Mouse (Mus musculus) liver, adult 2 months (tissue): ENCODE measurements around the gene Isl2. TPM values are rescaled to one million over a fixed set of nuclear protein-coding genes. Genes with fewer than 3 reads are reported as not detected.
A peak's percentile ranks its signal among the peaks of the same experiment; 100 is the strongest.

Experiments
- DNase-seq: peaks from one replicate; pipeline ENCODE4 v3.0.0-alpha.2; 2011; ENCODE audit warnings: low read depth, low spot score; ENCODE audit errors: extremely low read depth
- H3K27ac ChIP-seq: fragments of 200-500 bp; replicated peaks from 2 replicates; pipeline ENCODE4 v1.5.1; 2012; ENCODE audit warnings: low read depth, mild to moderate bottlenecking, control low read depth, inconsistent platforms, low read length; ENCODE audit not compliant: insufficient read depth
- H3K27me3 ChIP-seq: fragments of 200-500 bp; 2 replicates; pipeline ENCODE4 v1.6.1; 2012; ENCODE audit warnings: mild to moderate bottlenecking, moderate library complexity, low read length, inconsistent platforms; ENCODE audit not compliant: control insufficient read depth, insufficient read depth
- H3K36me3 ChIP-seq: fragments of 200-500 bp; 2 replicates; pipeline ENCODE4 v1.6.1; 2012; ENCODE audit warnings: low read length, inconsistent platforms; ENCODE audit not compliant: control insufficient read depth, insufficient read depth
- H3K4me1 ChIP-seq: fragments of 200-500 bp; 2 replicates; pipeline ENCODE4 v1.6.1; 2011; ENCODE audit warnings: low read length; ENCODE audit not compliant: control insufficient read depth, insufficient read depth
- H3K4me3 ChIP-seq: fragments of 200-500 bp; 2 replicates; pipeline ENCODE4 v1.5.1; 2011; ENCODE audit warnings: low read depth, mild to moderate bottlenecking, control low read depth, low read length, moderate library complexity; ENCODE audit not compliant: insufficient read depth
- H3K79me2 ChIP-seq: fragments of 200-500 bp; 2 replicates; pipeline ENCODE4 v1.6.1; 2012; ENCODE audit warnings: inconsistent platforms, mild to moderate bottlenecking, low read length, moderate library complexity; ENCODE audit not compliant: control insufficient read depth, insufficient read depth
- H3K9ac ChIP-seq: fragments of 200-500 bp; 2 replicates; pipeline ENCODE4 v1.6.1; 2012; ENCODE audit warnings: low read depth, mild to moderate bottlenecking, control low read depth, inconsistent platforms, low read length
- CTCF ChIP-seq: fragments of 200-500 bp; IDR thresholded peaks from 2 replicates; pipeline ENCODE4 v1.5.1; 2011; ENCODE audit warnings: low read depth, low read length, control low read depth
- POLR2A ChIP-seq: fragments of 200-500 bp; IDR thresholded peaks from 2 replicates; pipeline ENCODE4 v1.6.1; 2011; ENCODE audit warnings: low read length, control low read depth; ENCODE audit not compliant: insufficient read depth; ENCODE audit errors: extremely low read depth
- WGBS: fragments of 180-500 bp; shearing (Covaris S2); methylation state at CpG from one replicate; pipeline ENCODE4 v1.1.7; 2018; 5-methylcytosine and 5-hydroxymethylcytosine counted together
- polyA plus RNA-seq: library from polyadenylated mRNA; depleted of rRNA; stranded (reverse); fragments of >200 nt; gene quantifications from 2 replicates; pipeline ENCODE4 v1.2.3, GENCODE M21; 2012
- total RNA-seq: library from RNA; depleted of rRNA; stranded (reverse); fragments of >200 nt; gene quantifications from 2 replicates; pipeline ENCODE4 v1.2.3, GENCODE M21; 2014

Isl2 gene
- total and polyA plus RNA-seq, 2 experiments = not detected

DNA sequence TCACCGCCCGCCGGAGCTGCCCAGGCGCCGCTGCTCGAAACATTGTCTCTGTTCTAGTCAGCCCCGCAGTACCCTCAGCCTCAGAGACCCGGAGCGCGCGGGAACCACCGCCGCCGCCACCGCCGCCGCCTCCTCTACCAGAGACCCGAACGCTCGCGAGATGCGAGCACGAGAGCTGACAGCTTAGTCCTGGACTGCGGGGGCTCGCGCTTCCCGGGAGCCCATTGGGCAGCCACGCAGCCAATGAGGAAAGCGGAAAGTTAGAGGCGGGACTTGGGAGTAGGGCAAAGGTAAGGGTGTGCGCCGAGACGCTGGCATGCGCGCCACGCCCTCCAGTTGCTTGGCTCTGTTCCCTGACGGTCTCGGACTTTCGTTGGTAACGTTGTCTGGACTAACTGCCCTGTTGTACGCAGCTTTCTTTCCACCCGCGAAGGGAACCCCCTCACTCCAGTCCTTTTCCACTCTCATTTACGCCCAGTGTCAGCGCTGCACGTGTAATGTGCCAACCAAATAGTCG is 26.4 kb upstream of the Isl2 start, which contains the start of gene Etfa:
Gene Etfa (minus strand): TSS at position 217 of the 517 bp plus-strand sequence.
- H3K79me2 ChIP-seq = peaks cover 5% of the 10 kb centered on the region
- peak within 1 kb of the TSS; percentile 93 for H3K4me3 ChIP-seq
- H3K27ac ChIP-seq = peak within 1 kb of the TSS; percentile 98
- peak within 1 kb of the TSS; percentile 89 for H3K9ac ChIP-seq
- under 1% methylated on average over 47 of the region's 47 CpGs for WGBS
- H3K36me3 ChIP-seq = no peaks in the 10 kb centered on the region
- H3K4me1 ChIP-seq = peaks cover 11% of the 10 kb centered on the region; the same call in 1 of the 2 replicates
- H3K27me3 ChIP-seq = no peaks in the 10 kb centered on the region
- TF ChIP-seq POLR2A = peak; percentile 59; the same call in 1 of the 2 replicates
- TF ChIP-seq CTCF = no peak
- peak; percentile 94 for DNase-seq

DNA sequence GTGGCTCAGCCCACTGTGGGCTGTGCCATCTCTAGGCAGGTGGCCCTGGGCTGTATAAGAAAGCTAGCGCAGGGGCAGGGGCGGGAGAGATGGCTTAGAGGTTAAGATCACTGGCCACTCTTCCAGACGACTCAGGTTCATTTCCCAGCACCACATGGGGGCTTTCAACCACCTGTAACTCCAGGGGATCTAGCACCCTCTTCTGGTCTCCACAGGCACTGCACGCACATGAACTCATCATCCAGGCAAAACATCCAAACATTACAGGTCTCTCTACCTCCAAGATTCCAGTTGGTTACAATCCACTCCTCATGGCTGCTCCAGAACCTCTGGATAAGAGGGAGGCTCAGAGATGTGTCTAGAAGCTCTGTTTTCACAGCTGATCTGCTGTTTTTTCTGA is 12.8 kb upstream of the Isl2 start:
- TF ChIP-seq CTCF = peak; percentile 78
- TF ChIP-seq POLR2A = no peak
- Histone ChIP-seq H3K9ac (no peak overlapping the region), H3K79me2 (no peaks in the 10 kb centered on the region), H3K4me1 (no peaks in the 10 kb centered on the region), H3K27ac (no peak overlapping the region), H3K4me3 (no peak overlapping the region), H3K36me3 (no peaks in the 10 kb centered on the region), H3K27me3 (no peaks in the 10 kb centered on the region)
- no peak for DNase-seq
- 74% methylated on average over 4 of the region's 4 CpGs for WGBS

DNA sequence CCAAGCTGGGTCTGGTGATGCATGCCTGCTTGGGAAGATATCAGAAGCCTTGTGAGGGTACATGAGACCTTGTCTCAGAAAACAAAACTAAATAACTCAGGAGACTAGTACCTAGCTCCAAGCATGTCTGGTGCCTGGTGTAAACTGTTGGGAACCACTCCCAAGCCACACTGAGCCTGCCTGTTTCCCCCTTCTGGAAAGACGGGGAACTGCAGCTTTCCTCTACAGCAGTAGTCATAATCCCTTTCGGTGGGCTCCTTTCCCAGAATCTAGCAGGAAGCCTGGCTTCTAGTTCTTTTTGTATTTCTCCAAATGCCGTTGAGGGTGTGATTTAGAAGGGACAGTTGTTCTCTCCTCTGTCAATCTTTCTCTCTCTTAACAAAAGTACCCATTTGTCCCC is 2.6 kb upstream of the Isl2 start:
- H3K4me3 ChIP-seq = no peak overlapping the region
- no peaks in the 10 kb centered on the region for H3K36me3 ChIP-seq
- H3K27me3 ChIP-seq = peaks cover 22% of the 10 kb centered on the region
- H3K27ac ChIP-seq = no peak overlapping the region
- H3K79me2 ChIP-seq = no peaks in the 10 kb centered on the region
- DNase-seq = peak; percentile 28
- 25% methylated on average over 3 of the region's 3 CpGs for WGBS
- TF ChIP-seq CTCF (peak; percentile 77), POLR2A (no peak)
- no peak overlapping the region for H3K9ac ChIP-seq
- H3K4me1 ChIP-seq = no peaks in the 10 kb centered on the region

GRCm38 (mm10) chr9:55539006-55539405 is 534 bp downstream of the Isl2 start:
- Histone ChIP-seq H3K27ac (no peak overlapping the region), H3K36me3 (no peaks in the 10 kb centered on the region), H3K4me3 (no peak overlapping the region), H3K9ac (no peak overlapping the region), H3K79me2 (no peaks in the 10 kb centered on the region), H3K4me1 (peaks cover 3% of the 10 kb centered on the region), H3K27me3 (peaks cover 44% of the 10 kb centered on the region)
- DNase-seq = no peak
- TF ChIP-seq CTCF (no peak), POLR2A (no peak)
- 45% methylated on average over 1 of the region's 1 CpGs for WGBS

GRCm38 (mm10) chr9:55539661-55540390 is 1.4 kb downstream of the Isl2 start:
- DNase-seq = no peak
- no peak for TF ChIP-seq CTCF
- no peak for TF ChIP-seq POLR2A
- H3K36me3 ChIP-seq = no peaks in the 10 kb centered on the region
- no peaks in the 10 kb centered on the region for H3K79me2 ChIP-seq
- H3K27ac ChIP-seq = no peak overlapping the region
- WGBS = 7% methylated on average over 31 of the region's 31 CpGs
- no peak overlapping the region for H3K9ac ChIP-seq
- no peak overlapping the region for H3K4me3 ChIP-seq
- peaks cover 52% of the 10 kb centered on the region for H3K27me3 ChIP-seq
- H3K4me1 ChIP-seq = peaks cover 4% of the 10 kb centered on the region

GRCm38 (mm10) chr9:55540391-55540770 is 1.9 kb downstream of the Isl2 start:
- Histone ChIP-seq H3K36me3 (no peaks in the 10 kb centered on the region), H3K9ac (no peak overlapping the region), H3K27me3 (peaks cover 57% of the 10 kb centered on the region), H3K4me3 (no peak overlapping the region), H3K4me1 (peaks cover 4% of the 10 kb centered on the region), H3K79me2 (no peaks in the 10 kb centered on the region), H3K27ac (no peak overlapping the region)
- WGBS = 7% methylated on average over 12 of the region's 12 CpGs
- no peak for TF ChIP-seq POLR2A
- TF ChIP-seq CTCF = no peak
- DNase-seq = no peak
